Comparison of ENCODE assay signal across 25 mouse cellular contexts in genomic region chrX:36523729-36524128, GRCm38 (mm10). TPM values are rescaled to one million over a fixed set of nuclear protein-coding genes. Genes with fewer than 3 reads are reported as not detected.
DNase-seq lines count a peak whose midpoint lies in the region; ATAC-seq and TF ChIP-seq lines count a peak whose summit lies in the region.
"Had no signal": no experiment of that assay in that cellular context is flagged by ENCODE, and none has a peak within 500 bp of the region (broad histone marks: within the 10 kb centered on the region; RNA-seq: fewer than 3 reads in every experiment).

No protein-coding gene starts in this region.

- H3K27me3 ChIP-seq in embryonic facial prominence, embryonic 14.5 days (replicated peaks; ENCODE audit: control insufficient read depth, insufficient read depth, low read length) = no peaks in the 10 kb centered on the region
- H3K27me3 ChIP-seq in embryonic facial prominence, embryonic 10.5 days (replicated peaks; ENCODE audit: low read depth, poor library complexity, severe bottlenecking) = no peaks in the 10 kb centered on the region
- no peaks in the 10 kb centered on the region for H3K27me3 ChIP-seq in cerebellum, adult 2 months (ENCODE audit: control insufficient read depth, insufficient read depth, low read length)
- H3K27me3 ChIP-seq: CH12.LX; embryonic facial prominence, embryonic 13.5 days; forebrain, embryonic 13.5 days; forebrain, embryonic 15.5 days had no signal

- no peak overlapping the region for H3K27ac ChIP-seq in embryonic facial prominence, embryonic 14.5 days (replicated peaks; ENCODE audit: low read depth, low read length)
- no peak overlapping the region for H3K27ac ChIP-seq in embryonic facial prominence, embryonic 10.5 days (replicated peaks)
- H3K27ac ChIP-seq in cerebellum, adult 2 months (ENCODE audit: insufficient read depth, low read length) = no peak overlapping the region
- H3K27ac ChIP-seq: embryonic facial prominence, embryonic 13.5 days; forebrain, embryonic 13.5 days; forebrain, embryonic 15.5 days had no signal

- no peaks in the 10 kb centered on the region for H3K36me3 ChIP-seq in embryonic facial prominence, embryonic 14.5 days (ENCODE audit: control insufficient read depth, insufficient read depth, low read length)
- no peaks in the 10 kb centered on the region for H3K36me3 ChIP-seq in embryonic facial prominence, embryonic 10.5 days (replicated peaks)
- H3K36me3 ChIP-seq: embryonic facial prominence, embryonic 13.5 days; forebrain, embryonic 15.5 days; G1E had no signal

- TF ChIP-seq CTCF in cerebellum, adult 2 months (IDR thresholded peaks at IDR 0.05; ENCODE audit: borderline replicate concordance, insufficient read depth, low read depth, low read length) = no peak

- no peaks in the 10 kb centered on the region for H3K9me3 ChIP-seq in embryonic facial prominence, embryonic 14.5 days (ENCODE audit: control insufficient read depth, low read length)
- H3K9me3 ChIP-seq in embryonic facial prominence, embryonic 10.5 days = no peaks in the 10 kb centered on the region
- H3K9me3 ChIP-seq: embryonic facial prominence, embryonic 13.5 days; forebrain, embryonic 13.5 days; forebrain, embryonic 15.5 days; G1E had no signal

- no peak for TF ChIP-seq POLR2A in cerebellum, adult 2 months (IDR thresholded peaks at IDR 0.05; ENCODE audit: borderline replicate concordance, insufficient read depth, low read length)

- peak; percentile 1 for DNase-seq in embryonic facial prominence, embryonic 14.5 days (ENCODE audit: low spot score)
- DNase-seq in embryonic facial prominence, embryonic 10.5 days (ENCODE audit: low spot score) = no peak
- no peak for DNase-seq in cerebellum, adult 2 months
- DNase-seq in cerebellum, adult 9-10 months = no peak
- DNase-seq: adrenal gland, adult 8-10 months; adrenal gland, postnatal 14 days; adrenal gland, postnatal 36 days; B cell, adult 2 months; cerebellum, adult 11-12 months; cerebellum, adult 8-10 months; cerebellum, postnatal 14 days; cerebellum, postnatal 36 days; forebrain, postnatal 0 days had no signal

- H3K4me2 ChIP-seq in embryonic facial prominence, embryonic 14.5 days (ENCODE audit: low read depth, low read length) = no peak overlapping the region
- H3K4me2 ChIP-seq: embryonic facial prominence, embryonic 13.5 days; forebrain, embryonic 13.5 days; forebrain, embryonic 15.5 days had no signal

- ATAC-seq in embryonic facial prominence, embryonic 14.5 days (ENCODE audit: low read depth) = no peak
- peak; percentile 69 for ATAC-seq in common myeloid progenitor, adult 5-6 weeks (replicated peaks; ENCODE audit: low read depth, poor library complexity, severe bottlenecking)
- peak; percentile 87 for ATAC-seq in megakaryocyte-erythroid progenitor cell, adult 5-6 weeks (replicated peaks; ENCODE audit: low FRiP score, low TSS enrichment, poor library complexity, severe bottlenecking)
- ATAC-seq: activated CD4-positive, CD25-positive, alpha-beta regulatory T cell, adult 4 months; CD4-positive, CD25-positive, alpha-beta regulatory T cell, adult 4 months; forebrain, embryonic 13.5 days; forebrain, embryonic 15.5 days; forebrain, postnatal 0 days; Patski had no signal

- WGBS in embryonic facial prominence, embryonic 14.5 days = 73% methylated on average over 5 of the region's 5 CpGs
- WGBS in embryonic facial prominence, embryonic 10.5 days = 76% methylated on average over 5 of the region's 5 CpGs
- WGBS in cerebellum, adult 2 months = 69% methylated on average over 5 of the region's 5 CpGs

- no peaks in the 10 kb centered on the region for H3K4me1 ChIP-seq in embryonic facial prominence, embryonic 14.5 days (ENCODE audit: control insufficient read depth, insufficient read depth, low read length)
- H3K4me1 ChIP-seq in embryonic facial prominence, embryonic 10.5 days = no peaks in the 10 kb centered on the region
- H3K4me1 ChIP-seq in cerebellum, adult 2 months (ENCODE audit: control insufficient read depth, insufficient read depth, low read length) = no peaks in the 10 kb centered on the region
- H3K4me1 ChIP-seq: embryonic facial prominence, embryonic 13.5 days; forebrain, embryonic 13.5 days; forebrain, embryonic 15.5 days had no signal

- H3K4me3 ChIP-seq in embryonic facial prominence, embryonic 14.5 days (ENCODE audit: low read depth, low read length) = no peak overlapping the region
- H3K4me3 ChIP-seq in embryonic facial prominence, embryonic 10.5 days = no peak overlapping the region
- H3K4me3 ChIP-seq in cerebellum, adult 2 months (replicated peaks; ENCODE audit: insufficient read depth, low read depth, low read length) = no peak overlapping the region
- H3K4me3 ChIP-seq: embryonic facial prominence, embryonic 13.5 days; forebrain, embryonic 13.5 days; forebrain, embryonic 15.5 days had no signal

- no peak overlapping the region for H3K9ac ChIP-seq in embryonic facial prominence, embryonic 14.5 days (ENCODE audit: low read depth, low read length)
- H3K9ac ChIP-seq: embryonic facial prominence, embryonic 13.5 days; forebrain, embryonic 13.5 days; forebrain, embryonic 15.5 days; forebrain, postnatal 0 days had no signal

RNA-seq across cellular contexts. Expression of gene Gm14569, which starts 32.1 kb away (rescaled TPM):
- not detected in 2 replicates for polyA plus RNA-seq in embryonic facial prominence, embryonic 14.5 days (2014; fragmentation: Nextera tagmentation; extraction: Ambion mirVana)
- not detected in 2 replicates for polyA plus RNA-seq in embryonic facial prominence, embryonic 10.5 days (2016; fragmentation: Nextera tagmentation; extraction: Ambion mirVana)
- not detected in 2 replicates for total RNA-seq in common myeloid progenitor, adult 5-6 weeks (2017)
- total RNA-seq in megakaryocyte-erythroid progenitor cell, adult 5-6 weeks (2014; fragmentation: Nextera tagmentation) = not detected in 2 replicates
- not detected in 2 replicates for total RNA-seq in megakaryocyte-erythroid progenitor cell, adult 5-6 weeks (2017)
- polyA plus RNA-seq in cerebellum, adult 2 months (2012; rRNA removed) = 1.6 and 2.0 TPM in 2 replicates
- total RNA-seq: adrenal gland, postnatal 14 days; CH12.LX had no signal
- polyA plus RNA-seq: activated CD4-positive, CD25-positive, alpha-beta regulatory T cell, adult 4 months; CD4-positive, CD25-positive, alpha-beta regulatory T cell, adult 4 months; embryonic facial prominence, embryonic 11.5 days; embryonic facial prominence, embryonic 13.5 days; forebrain, embryonic 11.5 days; forebrain, embryonic 13.5 days; forebrain, embryonic 15.5 days; forebrain, postnatal 0 days; G1E; Patski had no signal
